Mouse (Mus musculus) embryonic facial prominence, embryonic 10.5 days (tissue): ENCODE data around the gene Slc25a38. TPM values are rescaled to one million over a fixed set of nuclear protein-coding genes. Genes with fewer than 3 reads are reported as not detected.

ENCODE experiments used
- DNase-seq: peaks from one replicate; pipeline ENCODE4 v3.0.0-alpha.2; 2017; ENCODE audit warnings: low spot score
- H3K27ac ChIP-seq: fragments of 300-500 bp; sonication (generic); replicated peaks from 2 replicates; pipeline ENCODE4 v1.5.1; 2016; ENCODE audit warnings: mild to moderate bottlenecking
- H3K27me3 ChIP-seq: fragments of 300-500 bp; sonication (generic); replicated peaks from 2 replicates; pipeline ENCODE4 v1.6.1; 2016; ENCODE audit warnings: low read depth, mild to moderate bottlenecking; ENCODE audit not compliant: poor library complexity, severe bottlenecking
- H3K36me3 ChIP-seq: fragments of 300-500 bp; sonication (generic); replicated peaks from 2 replicates; pipeline ENCODE4 v1.6.1; 2016; ENCODE audit warnings: mild to moderate bottlenecking, moderate library complexity
- H3K4me1 ChIP-seq: fragments of 300-500 bp; sonication (generic); 2 replicates; pipeline ENCODE4 v1.6.1; 2016
- H3K4me3 ChIP-seq: fragments of 300-500 bp; sonication (generic); 2 replicates; pipeline ENCODE4 v1.5.1; 2016; ENCODE audit warnings: mild to moderate bottlenecking, moderate library complexity
- H3K9me3 ChIP-seq: fragments of 300-500 bp; sonication (generic); 2 replicates; pipeline ENCODE4 v1.6.1; 2016; ENCODE audit warnings: mild to moderate bottlenecking
- WGBS: fragments of 180-500 bp; shearing (Covaris S2); methylation state at CpG from one replicate; pipeline ENCODE4 v1.1.7; 2016; 5-methylcytosine and 5-hydroxymethylcytosine counted together
- polyA plus RNA-seq: library from polyadenylated mRNA; unstranded; fragments of >200 nt; fragmentation: Nextera tagmentation; extraction: Ambion mirVana; gene quantifications from 2 replicates; pipeline ENCODE4 v1.2.1, GENCODE M21; 2016

Slc25a38 gene
- polyA plus RNA-seq, 1 experiment from 2014 or later = 46.3 TPM

DNA sequence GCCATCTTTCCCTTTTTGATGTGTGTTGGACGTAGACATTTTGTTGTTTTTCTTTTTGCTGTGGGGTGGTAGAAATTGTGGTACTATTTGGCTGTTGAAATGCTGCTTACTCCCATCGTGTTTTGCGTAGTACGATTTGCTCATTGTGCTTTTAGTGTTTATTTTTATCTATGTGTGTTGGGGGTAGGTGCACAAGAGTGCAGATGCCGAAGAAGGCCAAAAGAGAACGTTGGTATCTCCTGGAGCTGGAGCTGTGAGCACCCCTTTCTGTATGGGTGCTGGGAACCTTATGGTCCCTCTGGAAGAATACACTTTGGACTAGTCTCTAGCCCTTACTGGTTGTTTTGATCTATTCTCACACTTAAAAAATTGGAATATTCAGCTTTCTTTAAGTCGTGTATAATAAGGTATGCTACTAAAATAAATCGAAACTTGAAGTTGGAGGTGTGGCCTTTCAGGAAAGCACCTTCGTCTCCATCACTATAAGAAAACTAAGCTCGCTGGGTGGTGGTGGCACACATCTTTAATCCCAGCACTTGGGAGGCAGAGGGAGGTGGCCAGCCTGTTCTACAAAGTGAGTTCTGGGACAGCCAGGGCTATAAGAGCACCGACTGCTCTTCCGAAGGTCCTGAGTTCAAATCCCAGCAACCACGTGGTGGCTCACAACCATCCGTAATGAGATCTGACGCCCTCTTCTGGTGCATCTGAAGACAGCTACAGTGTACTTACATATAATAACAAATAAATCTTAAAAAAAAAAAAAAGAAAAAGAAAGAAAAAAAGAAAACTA, 1.2 kb downstream of the Slc25a38 start:
- Histone ChIP-seq H3K36me3 (no peaks in the 10 kb centered on the region), H3K27me3 (no peaks in the 10 kb centered on the region), H3K27ac (peak overlapping the region; percentile 92), H3K4me1 (peaks cover 9% of the 10 kb centered on the region; the same call in 1 of the 2 replicates), H3K9me3 (no peaks in the 10 kb centered on the region), H3K4me3 (peak overlapping the region; percentile 81)
- no peak for DNase-seq
- WGBS = 79% methylated on average over 15 of the region's 15 CpGs

DNA sequence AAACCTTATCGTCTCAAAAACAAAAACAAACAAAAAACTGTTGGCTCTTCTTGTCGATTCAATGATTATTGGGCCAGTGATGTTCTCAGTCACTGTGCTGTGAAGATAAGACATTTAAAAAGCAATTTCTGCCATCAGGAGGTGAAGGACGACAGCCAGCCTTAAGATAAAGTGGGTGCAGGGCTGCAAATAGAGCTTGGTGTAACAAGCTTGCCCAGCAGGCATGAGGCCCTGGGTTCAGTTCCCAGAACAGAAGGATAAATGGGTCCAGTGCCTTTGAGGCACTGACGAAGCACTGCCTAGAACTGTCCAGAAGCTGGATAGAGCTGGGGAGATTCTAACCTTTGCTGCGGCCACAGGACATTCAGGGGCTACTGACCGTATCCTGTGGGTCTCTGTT, 2.3 kb downstream of the Slc25a38 start:
- no peak overlapping the region for H3K27ac ChIP-seq
- no peaks in the 10 kb centered on the region for H3K27me3 ChIP-seq
- DNase-seq = no peak
- 94% methylated on average over 6 of the region's 6 CpGs for WGBS
- H3K4me3 ChIP-seq = no peak overlapping the region
- H3K4me1 ChIP-seq = peaks cover 9% of the 10 kb centered on the region; the same call in 1 of the 2 replicates
- no peaks in the 10 kb centered on the region for H3K9me3 ChIP-seq
- peaks cover 7% of the 10 kb centered on the region for H3K36me3 ChIP-seq

DNA sequence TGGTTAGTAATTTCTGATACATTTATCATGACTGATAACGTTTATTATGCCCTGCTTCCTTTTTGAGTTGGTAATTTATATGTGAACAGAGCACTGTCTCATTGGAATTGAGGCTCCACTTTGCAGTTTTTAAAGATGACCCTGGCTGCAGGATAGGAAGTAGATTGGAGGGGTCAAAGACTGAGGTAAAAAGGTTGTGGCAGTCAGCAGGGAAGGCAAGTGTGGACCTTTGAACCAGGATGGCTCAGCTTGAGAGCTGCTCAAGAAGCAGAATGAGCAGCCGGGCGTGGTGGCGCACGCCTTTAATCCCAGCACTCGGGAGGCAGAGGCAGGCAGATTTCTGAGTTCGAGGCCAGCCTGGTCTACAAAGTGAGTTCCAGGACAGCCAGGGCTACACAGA, 3.3 kb downstream of the Slc25a38 start:
- Histone ChIP-seq H3K36me3 (peaks cover 17% of the 10 kb centered on the region), H3K9me3 (no peaks in the 10 kb centered on the region), H3K27me3 (no peaks in the 10 kb centered on the region), H3K4me1 (peaks cover 9% of the 10 kb centered on the region; the same call in 1 of the 2 replicates), H3K27ac (no peak overlapping the region), H3K4me3 (no peak overlapping the region)
- WGBS = 98% methylated on average over 7 of the region's 7 CpGs
- DNase-seq = no peak

DNA sequence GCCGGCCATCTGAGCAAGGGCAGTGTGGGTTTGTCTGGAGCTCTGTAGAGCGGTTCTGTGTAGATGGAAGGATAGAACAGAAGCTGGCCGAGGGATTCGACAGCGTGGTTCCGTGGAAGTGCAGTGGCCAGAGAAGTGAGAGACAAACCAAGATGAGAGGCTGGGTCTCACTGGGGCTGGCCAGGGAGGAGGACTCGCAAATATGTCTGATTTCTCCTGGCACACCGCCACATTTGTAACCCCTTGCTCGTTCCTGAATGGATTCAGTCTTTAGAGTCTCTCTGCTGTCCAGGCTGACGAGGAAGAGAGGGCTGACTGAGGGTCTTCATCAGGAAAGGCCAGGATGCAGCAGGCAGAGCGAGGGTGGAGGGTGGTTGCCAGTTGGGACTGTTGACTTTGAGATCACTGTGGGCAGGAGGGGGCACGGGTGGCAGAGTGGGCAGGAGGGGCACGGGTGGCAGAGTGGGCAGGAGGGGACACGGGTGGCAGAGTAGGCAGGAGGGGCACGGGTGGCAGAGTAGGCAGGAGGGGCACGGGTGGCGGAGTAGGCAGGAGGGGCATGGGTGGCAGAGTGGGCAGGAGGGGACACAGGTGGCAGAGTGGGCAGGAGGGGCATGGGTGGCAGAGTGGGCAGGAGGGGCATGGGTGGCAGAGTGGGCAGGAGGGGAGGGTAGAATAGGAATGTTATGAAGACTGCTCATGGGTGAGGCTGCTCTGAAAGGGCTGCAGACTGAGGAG, 4.0 kb downstream of the Slc25a38 start:
- Histone ChIP-seq H3K36me3 (peaks cover 25% of the 10 kb centered on the region), H3K27me3 (no peaks in the 10 kb centered on the region), H3K4me1 (peaks cover 9% of the 10 kb centered on the region; the same call in 1 of the 2 replicates), H3K4me3 (no peak overlapping the region), H3K9me3 (no peaks in the 10 kb centered on the region), H3K27ac (peak overlapping the region; percentile 37; the same call in 1 of the 2 replicates)
- 92% methylated on average over 17 of the region's 17 CpGs for WGBS
- DNase-seq = no peak

DNA sequence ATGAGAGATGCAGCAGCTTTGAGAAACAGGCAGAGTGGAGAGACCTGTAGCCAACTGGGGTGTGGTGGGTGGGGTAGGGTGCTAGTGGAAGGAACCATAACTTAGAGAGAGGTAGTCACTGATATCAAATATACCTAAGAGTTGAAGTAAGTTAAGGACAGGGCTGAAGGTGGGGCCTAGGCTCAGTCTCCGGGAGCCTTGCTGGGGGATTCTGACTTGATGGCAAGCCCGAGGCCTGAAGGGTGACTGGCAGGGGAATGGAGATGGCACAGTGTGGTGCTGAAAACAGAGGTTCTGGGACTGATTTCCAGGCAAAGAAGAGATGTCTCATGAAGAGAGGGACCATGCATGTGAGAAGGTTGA, 4.6 kb downstream of the Slc25a38 start:
- peak overlapping the region; percentile 37; the same call in 1 of the 2 replicates for H3K27ac ChIP-seq
- peaks cover 9% of the 10 kb centered on the region; the same call in 1 of the 2 replicates for H3K4me1 ChIP-seq
- no peak overlapping the region for H3K4me3 ChIP-seq
- H3K9me3 ChIP-seq = no peaks in the 10 kb centered on the region
- no peak for DNase-seq
- H3K27me3 ChIP-seq = no peaks in the 10 kb centered on the region
- H3K36me3 ChIP-seq = peaks cover 30% of the 10 kb centered on the region
- WGBS = 85% methylated on average over 2 of the region's 2 CpGs

DNA sequence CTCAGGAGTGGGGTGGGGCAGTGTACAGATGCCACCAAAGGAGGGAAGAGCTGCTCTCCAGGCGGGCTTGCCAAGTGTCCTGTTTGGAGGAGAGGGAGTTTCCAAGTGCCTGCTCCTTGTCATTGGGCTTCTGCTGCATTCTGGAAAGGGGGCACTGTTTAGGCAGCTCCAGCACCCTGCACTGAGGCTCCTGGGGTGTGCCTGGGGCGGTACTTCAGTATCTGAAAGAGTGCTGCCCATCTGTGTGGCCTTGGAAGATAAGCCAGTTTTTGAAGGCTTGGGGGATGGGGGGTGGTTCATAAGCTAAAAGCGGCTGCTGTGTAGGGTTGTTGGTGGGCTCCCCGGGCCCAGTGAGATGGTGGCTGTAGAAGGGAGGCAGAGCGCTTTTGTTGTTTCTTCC, 5.4 kb downstream of the Slc25a38 start:
- 82% methylated on average over 5 of the region's 5 CpGs for WGBS
- no peak for DNase-seq
- no peak overlapping the region for H3K27ac ChIP-seq

DNA sequence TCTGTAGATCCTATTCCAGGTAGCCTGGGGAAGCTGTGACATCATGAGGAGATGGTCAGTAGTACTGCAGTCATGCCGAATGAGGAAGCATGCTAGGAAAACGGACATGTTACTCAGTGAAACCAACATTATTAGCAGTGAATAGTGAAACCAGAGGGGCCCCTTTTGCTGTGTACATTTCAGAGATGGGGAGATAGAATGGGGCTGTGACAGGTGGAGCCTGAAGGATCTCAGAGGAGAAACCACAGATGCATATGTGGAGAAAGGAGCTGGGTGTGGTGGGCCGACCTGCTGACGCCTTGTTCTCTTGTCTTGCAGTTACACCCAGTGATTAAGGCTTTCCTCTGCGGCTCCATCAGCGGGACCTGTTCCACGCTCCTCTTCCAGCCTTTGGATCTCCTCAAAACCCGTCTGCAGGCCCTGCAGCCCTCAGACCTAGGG, 6.0 kb downstream of the Slc25a38 start:
- Histone ChIP-seq H3K27ac (peak overlapping the region; percentile 30; the same call in 1 of the 2 replicates), H3K27me3 (no peaks in the 10 kb centered on the region), H3K36me3 (peaks cover 45% of the 10 kb centered on the region), H3K4me1 (peaks cover 2% of the 10 kb centered on the region; the same call in 1 of the 2 replicates), H3K9me3 (no peaks in the 10 kb centered on the region), H3K4me3 (no peak overlapping the region)
- WGBS = 86% methylated on average over 8 of the region's 8 CpGs
- DNase-seq = no peak

More for the DNA sequence above, 5.4 kb downstream of the Slc25a38 start:
- H3K36me3 ChIP-seq = peaks cover 39% of the 10 kb centered on the region
- H3K4me1 ChIP-seq = peaks cover 9% of the 10 kb centered on the region; the same call in 1 of the 2 replicates
- H3K27me3 ChIP-seq = no peaks in the 10 kb centered on the region
- H3K4me3 ChIP-seq = no peak overlapping the region
- H3K9me3 ChIP-seq = no peaks in the 10 kb centered on the region

DNA sequence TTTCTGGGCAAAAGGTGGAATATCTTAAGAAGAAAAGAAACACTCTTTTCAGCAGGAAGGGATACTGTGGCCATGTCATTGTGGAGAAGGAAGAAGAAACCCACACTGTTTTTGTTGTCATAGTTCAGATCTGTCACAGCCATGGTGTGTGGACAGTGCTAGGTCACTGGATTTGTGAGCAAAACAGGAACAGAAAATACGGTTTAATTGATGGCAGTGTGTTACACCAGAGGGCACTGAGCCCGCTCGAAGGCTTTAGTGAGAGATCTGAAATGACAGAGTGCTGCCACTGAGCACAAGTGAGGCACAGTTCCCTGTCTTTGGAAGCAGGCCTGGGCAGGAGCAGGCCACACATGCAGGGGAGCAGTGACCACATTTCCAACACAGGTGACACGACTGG, 8.0 kb downstream of the Slc25a38 start:
- Histone ChIP-seq H3K4me1 (no peaks in the 10 kb centered on the region; the same call in 1 of the 2 replicates), H3K9me3 (no peaks in the 10 kb centered on the region), H3K4me3 (no peak overlapping the region), H3K36me3 (peaks cover 59% of the 10 kb centered on the region), H3K27me3 (no peaks in the 10 kb centered on the region), H3K27ac (no peak overlapping the region)
- DNase-seq = no peak
- WGBS = 90% methylated on average over 4 of the region's 4 CpGs

DNA sequence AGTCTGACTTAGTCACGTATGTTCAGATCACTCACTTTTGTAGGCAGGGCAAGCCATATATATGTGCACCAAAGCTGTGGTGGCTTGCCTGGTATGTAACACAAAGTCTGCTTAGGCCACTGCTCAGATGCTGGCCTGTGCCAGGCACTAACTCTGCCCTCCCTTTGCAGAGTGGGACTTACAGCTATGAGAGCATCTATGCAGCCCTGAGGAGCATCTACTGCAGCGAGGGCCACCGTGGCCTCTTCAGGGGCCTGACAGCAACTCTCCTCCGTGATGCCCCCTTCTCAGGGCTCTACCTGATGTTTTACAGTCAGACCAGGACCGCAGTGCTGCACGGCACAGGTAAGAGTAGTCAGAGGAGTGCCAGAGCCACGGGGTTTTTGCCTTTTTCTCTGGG, 10.3 kb downstream of the Slc25a38 start:
- H3K4me3 ChIP-seq = no peak overlapping the region
- H3K36me3 ChIP-seq = peaks cover 73% of the 10 kb centered on the region
- no peak overlapping the region for H3K27ac ChIP-seq
- DNase-seq = no peak
- 91% methylated on average over 7 of the region's 7 CpGs for WGBS
- H3K4me1 ChIP-seq = no peaks in the 10 kb centered on the region
- no peaks in the 10 kb centered on the region for H3K27me3 ChIP-seq
- H3K9me3 ChIP-seq = no peaks in the 10 kb centered on the region

DNA sequence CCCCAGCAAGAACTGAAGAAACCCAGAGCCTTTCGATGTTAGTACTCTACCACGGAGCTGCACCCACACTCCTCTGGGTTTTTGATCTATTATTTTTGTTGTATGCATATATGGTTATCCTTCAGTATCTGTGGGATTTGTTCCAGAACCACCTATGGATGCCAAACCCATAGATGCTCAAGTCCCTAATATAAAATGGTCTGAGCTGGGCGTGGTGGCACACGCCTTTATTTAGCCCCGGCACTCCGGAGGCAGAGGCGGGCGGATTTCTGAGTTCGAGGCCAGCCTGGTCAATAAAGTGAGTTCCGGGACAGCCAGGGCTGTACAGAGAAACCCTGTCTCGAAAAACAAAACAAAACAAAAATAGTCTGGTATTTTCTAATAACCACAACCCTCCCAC, 16.7 kb downstream of the Slc25a38 start:
- WGBS = 60% methylated on average over 11 of the region's 11 CpGs
- H3K36me3 ChIP-seq = peaks cover 57% of the 10 kb centered on the region
- DNase-seq = no peak

DNA sequence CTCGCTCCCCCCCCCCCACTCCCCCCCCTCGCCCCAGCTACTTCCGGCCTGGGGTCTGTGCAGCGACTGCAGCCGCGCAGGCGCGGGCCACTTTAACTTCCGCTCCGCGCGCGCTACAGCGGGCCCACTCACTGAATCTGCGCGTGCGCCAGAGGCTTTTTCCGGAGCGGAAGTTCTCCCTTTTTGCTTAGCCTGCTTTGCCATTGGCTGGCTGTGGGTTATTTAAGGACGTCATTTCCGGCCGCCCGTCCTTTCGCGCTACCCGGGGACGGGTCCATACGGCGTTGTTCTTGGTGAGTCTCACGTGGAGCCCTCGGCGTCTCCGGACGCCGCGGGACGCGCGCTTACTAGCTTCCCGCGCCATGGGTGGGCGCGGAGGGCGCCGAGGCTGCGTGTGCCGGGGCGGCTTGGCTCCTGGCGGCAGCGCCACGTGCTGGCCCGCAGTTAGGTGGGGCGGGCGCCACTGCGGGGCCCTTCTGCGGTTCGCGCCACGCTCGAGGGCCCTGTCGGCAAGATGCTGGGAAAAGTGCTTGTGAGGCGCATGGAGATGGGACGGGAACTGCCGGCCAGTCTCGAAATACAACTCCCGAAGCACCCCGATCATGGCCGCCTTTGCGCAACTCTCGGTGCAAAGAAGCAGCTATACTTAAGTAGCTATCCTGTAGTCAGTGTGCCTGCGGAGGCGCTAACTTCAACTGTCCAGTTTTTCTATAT, 17.5 kb downstream of the Slc25a38 start, which contains the start of gene Rpsa:
Gene Rpsa (plus strand): TSS at position 152 of the 714 bp plus-strand sequence.
- DNase-seq = peak; percentile 98
- Histone ChIP-seq H3K4me1 (peaks cover 18% of the 10 kb centered on the region), H3K36me3 (peaks cover 59% of the 10 kb centered on the region), H3K4me3 (peak within 1 kb of the TSS; percentile 100), H3K9me3 (no peaks in the 10 kb centered on the region), H3K27me3 (no peaks in the 10 kb centered on the region), H3K27ac (peak within 1 kb of the TSS; percentile 100)
- under 1% methylated on average over 72 of the region's 72 CpGs for WGBS

More for the DNA sequence above, 16.7 kb downstream of the Slc25a38 start:
- H3K27me3 ChIP-seq = no peaks in the 10 kb centered on the region
- no peaks in the 10 kb centered on the region for H3K9me3 ChIP-seq
- H3K4me1 ChIP-seq = peaks cover 18% of the 10 kb centered on the region
- H3K27ac ChIP-seq = peak overlapping the region; percentile 100
- peak overlapping the region; percentile 100 for H3K4me3 ChIP-seq

DNA sequence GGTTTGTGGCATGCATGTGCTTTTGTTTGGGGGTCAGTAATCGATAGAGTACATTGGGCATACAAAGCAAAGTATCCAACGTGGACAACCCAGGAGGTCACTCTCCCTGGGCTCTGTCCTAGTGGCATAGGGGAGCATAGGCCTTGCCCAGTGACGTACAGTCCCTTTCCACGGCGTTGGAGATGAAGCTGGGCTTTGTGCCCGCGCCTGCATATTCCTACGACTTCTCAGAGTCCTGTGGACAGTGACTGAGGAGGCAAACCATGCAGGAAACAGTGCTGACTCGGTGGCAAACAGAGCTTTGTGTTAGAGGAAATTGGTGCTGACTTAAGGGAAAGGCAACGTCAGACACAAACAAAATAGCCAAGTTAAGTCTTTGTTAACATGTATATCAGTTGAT, 19.1 kb downstream of the Slc25a38 start:
- Histone ChIP-seq H3K27me3 (no peaks in the 10 kb centered on the region), H3K4me1 (peaks cover 18% of the 10 kb centered on the region), H3K4me3 (peak overlapping the region; percentile 100), H3K36me3 (peaks cover 50% of the 10 kb centered on the region), H3K27ac (peak overlapping the region; percentile 100), H3K9me3 (no peaks in the 10 kb centered on the region)
- DNase-seq = no peak
- 79% methylated on average over 10 of the region's 10 CpGs for WGBS
